Mouse (Mus musculus) midbrain, embryonic 10.5 days (tissue): ENCODE measurements around the gene 2310039H08Rik. TPM values are rescaled to one million over a fixed set of nuclear protein-coding genes. Genes with fewer than 3 reads are reported as not detected.
A peak's percentile ranks its signal among the peaks of the same experiment; 100 is the strongest.

ENCODE experiments used
- DNase-seq: peaks from one replicate; pipeline ENCODE4 v3.0.0-alpha.2; 2017; ENCODE audit warnings: low spot score
- H3K27ac ChIP-seq: fragments of 300-500 bp; sonication (generic); replicated peaks from 2 replicates; pipeline ENCODE4 v1.5.1; 2016; ENCODE audit warnings: mild to moderate bottlenecking
- H3K27me3 ChIP-seq: fragments of 300-500 bp; sonication (generic); 2 replicates; pipeline ENCODE4 v1.6.1; 2016; ENCODE audit warnings: low read depth, mild to moderate bottlenecking; ENCODE audit not compliant: poor library complexity, severe bottlenecking
- H3K36me3 ChIP-seq: fragments of 300-500 bp; sonication (generic); 2 replicates; pipeline ENCODE4 v1.6.1; 2016; ENCODE audit warnings: mild to moderate bottlenecking, moderate library complexity
- H3K4me1 ChIP-seq: fragments of 300-500 bp; sonication (generic); 2 replicates; pipeline ENCODE4 v1.6.1; 2016
- H3K4me3 ChIP-seq: fragments of 300-500 bp; sonication (generic); 2 replicates; pipeline ENCODE4 v1.5.1; 2016; ENCODE audit warnings: mild to moderate bottlenecking, moderate library complexity
- H3K9me3 ChIP-seq: fragments of 300-500 bp; sonication (generic); replicated peaks from 2 replicates; pipeline ENCODE4 v1.6.1; 2016; ENCODE audit warnings: mild to moderate bottlenecking
- WGBS: fragments of 180-500 bp; shearing (Covaris S2); methylation state at CpG from one replicate; pipeline ENCODE4 v1.1.7; 2016; 5-methylcytosine and 5-hydroxymethylcytosine counted together
- polyA plus RNA-seq: library from polyadenylated mRNA; unstranded; fragments of >200 nt; fragmentation: Nextera tagmentation; extraction: Ambion mirVana; gene quantifications from 2 replicates; pipeline ENCODE4 v1.2.1, GENCODE M21; 2016

The 2310039H08Rik gene
- polyA plus RNA-seq = 63.2 and 65.2 TPM in 2 replicates

DNA sequence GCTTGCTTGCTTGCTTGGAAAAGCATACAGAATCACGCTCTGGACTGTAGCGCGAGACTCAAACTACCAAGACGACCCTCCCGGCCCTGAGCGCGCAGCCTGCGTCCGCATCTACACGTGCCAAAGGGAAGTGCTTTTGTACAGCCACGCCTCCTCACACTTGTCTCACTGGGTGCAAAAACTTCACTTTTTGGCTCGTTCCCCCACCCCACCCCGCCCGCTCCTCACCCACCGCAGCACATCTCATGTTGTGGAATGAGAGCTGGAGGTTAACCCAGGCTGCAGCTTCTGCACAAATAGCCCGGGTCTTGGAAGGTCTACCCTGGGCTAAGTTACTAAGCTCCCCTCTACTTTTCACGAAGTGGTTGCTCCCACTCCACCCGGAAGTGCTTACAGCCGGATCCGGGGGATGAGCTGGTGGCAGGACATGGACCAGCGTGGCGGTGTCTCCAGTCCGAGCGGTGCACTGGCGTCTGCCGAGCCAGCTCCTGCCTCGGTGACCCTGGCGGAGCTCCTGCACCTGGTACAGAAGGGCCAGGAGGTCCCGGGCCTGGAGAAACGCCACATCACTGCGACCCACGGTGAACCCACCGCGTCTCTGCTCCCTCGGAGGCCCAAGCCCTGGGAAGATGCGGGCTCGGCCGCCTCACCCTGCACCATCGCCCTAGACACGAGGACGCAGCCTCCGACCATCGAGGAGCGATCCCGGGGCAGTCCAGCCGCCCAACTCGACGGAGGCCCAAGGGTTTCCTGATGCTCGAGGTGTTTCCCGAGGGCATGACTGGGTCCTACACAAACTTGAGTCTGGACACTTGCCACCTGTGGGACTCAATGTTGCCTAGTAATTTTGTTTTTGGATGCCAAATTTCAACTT, at the start of gene 2310039H08Rik:
Gene 2310039H08Rik, plus strand, starts transcription at position 232 of the 874 bp plus-strand sequence.
- Histone ChIP-seq H3K4me3 (peak within 1 kb of the TSS; percentile 78), H3K4me1 (peaks cover 27% of the 10 kb centered on the region), H3K27me3 (no peaks in the 10 kb centered on the region), H3K9me3 (no peaks in the 10 kb centered on the region), H3K36me3 (peaks cover 38% of the 10 kb centered on the region), H3K27ac (peak within 1 kb of the TSS; percentile 88)
- WGBS = under 1% methylated on average over 50 of the region's 50 CpGs
- DNase-seq = peak; percentile 91

DNA sequence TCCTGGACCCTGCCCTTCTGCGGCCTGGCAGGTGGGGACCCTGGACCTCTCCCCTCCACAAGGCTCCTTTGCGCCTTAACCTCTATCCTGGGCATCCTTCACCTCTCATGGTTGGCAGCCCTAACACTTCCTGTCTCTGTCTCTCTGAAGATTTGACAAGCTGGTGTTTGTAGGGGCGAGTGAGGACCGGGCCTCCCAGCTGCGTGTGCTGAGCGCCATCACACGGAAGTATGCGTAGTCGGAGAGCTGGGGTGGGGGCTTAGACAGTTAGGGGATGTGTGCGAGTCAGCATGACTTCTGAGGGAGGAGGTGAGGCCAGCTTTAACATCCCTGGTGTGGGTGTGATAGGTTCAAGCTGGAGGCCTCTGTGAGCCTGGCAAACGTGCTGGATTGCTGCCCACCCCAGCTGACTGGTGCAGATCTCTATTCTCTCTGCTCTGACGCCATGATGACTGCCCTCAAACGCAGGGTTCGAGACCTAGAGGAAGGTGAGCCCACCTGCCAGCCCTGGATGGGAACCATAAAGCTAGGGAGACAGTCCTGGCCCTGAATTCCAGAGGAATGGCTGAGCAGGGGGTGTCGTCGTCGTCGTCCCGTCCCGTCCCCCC, 47.9 kb upstream of the 2310039H08Rik start:
- Histone ChIP-seq H3K36me3 (peaks cover 57% of the 10 kb centered on the region), H3K27ac (no peak overlapping the region), H3K27me3 (peaks cover 19% of the 10 kb centered on the region), H3K4me1 (peaks cover 11% of the 10 kb centered on the region), H3K4me3 (no peak overlapping the region), H3K9me3 (no peaks in the 10 kb centered on the region)
- 82% methylated on average over 20 of the region's 20 CpGs for WGBS
- no peak for DNase-seq

DNA sequence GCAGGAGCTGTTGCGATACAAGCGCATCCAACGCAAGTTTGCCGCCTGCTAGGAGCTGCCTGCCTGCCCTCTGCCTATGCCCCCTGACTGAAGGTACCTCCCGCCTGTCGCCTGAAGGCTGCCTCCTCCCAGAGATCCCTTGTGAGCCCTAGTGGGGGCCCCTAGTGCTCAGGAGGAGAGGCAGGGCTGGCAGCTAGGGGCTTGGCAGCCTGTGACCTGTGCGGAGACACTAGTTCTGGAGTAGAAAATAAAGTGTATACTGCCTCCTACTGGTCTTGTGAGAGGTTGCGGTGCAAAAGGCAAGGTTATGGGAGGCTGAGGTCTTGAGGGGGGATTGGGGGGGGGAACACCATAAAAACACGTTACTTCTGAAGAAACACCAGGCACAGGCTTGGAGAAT, 47.2 kb upstream of the 2310039H08Rik start:
- H3K4me3 ChIP-seq = no peak overlapping the region
- H3K36me3 ChIP-seq = peaks cover 57% of the 10 kb centered on the region
- DNase-seq = peak; percentile 44
- H3K4me1 ChIP-seq = peaks cover 11% of the 10 kb centered on the region
- peaks cover 26% of the 10 kb centered on the region for H3K27me3 ChIP-seq
- no peak overlapping the region for H3K27ac ChIP-seq
- 55% methylated on average over 9 of the region's 9 CpGs for WGBS
- H3K9me3 ChIP-seq = no peaks in the 10 kb centered on the region

DNA sequence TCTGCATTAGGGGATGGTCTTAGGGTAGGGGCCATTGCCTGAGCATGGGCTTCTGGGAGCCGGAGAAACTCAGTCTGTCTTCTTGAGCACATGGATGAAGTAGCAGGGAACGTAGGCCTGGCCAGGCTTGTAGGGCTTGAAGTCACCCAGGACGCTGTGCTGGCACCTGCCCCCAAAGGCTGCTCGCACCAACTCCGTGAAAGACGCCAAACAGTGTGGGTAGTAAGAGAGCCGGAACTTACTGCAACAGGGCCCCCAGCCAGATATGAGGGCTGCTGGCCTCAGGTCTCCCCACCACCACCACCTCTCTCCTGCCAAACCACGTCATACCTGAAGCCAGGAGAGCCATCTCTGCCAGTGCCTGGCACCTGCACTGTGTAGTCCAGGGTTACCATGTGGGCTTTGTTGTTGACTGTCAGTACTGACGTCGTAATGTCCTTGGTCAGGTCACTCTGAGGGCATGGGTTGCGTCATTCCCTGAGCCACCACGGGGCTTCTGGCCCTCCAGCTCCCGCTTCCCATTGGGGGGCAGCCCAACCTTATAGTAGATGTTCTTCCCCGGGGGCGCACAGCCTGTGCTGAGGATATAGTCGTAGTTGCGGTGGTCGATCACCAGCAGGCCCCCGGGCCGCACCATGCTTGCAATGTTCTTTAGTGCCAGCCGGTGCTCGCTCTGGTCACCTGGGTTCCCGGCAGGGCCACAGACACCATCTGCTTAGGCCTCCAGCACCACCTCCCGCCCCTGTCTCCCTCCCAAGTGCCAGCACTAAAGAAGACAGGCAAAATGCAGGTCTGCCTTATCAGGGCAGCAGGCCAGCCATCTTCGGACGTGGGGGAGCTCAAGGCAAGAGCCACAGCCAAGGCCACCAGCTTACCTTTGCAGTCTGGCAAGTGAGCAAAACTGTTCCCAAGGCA, 46.4 kb upstream of the 2310039H08Rik start:
- 95% methylated on average over 26 of the region's 26 CpGs for WGBS
- no peak overlapping the region for H3K27ac ChIP-seq
- H3K4me3 ChIP-seq = no peak overlapping the region
- H3K9me3 ChIP-seq = no peaks in the 10 kb centered on the region
- no peak for DNase-seq
- H3K4me1 ChIP-seq = peaks cover 11% of the 10 kb centered on the region
- H3K36me3 ChIP-seq = peaks cover 50% of the 10 kb centered on the region
- peaks cover 28% of the 10 kb centered on the region for H3K27me3 ChIP-seq

DNA sequence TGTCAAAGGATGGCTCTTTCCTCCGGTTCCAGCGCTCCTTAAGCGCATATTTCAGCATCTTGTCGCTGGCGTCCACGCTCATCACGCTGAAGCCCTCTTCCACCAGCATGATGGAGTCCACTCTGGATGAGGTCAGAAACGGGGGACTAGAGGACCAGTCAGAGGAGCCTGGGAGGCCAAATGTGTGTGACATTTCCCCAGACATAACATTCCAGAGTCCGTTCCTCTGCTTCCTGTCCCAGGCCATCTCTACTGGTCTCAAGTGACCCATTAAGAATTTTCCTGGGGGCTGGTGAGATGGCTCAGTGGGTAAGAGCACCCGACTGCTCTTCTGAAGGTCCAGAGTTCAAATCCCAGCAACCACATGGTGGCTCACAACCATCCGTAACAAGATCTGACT, 45.2 kb upstream of the 2310039H08Rik start:
- DNase-seq = no peak
- H3K27me3 ChIP-seq = peaks cover 28% of the 10 kb centered on the region
- no peak overlapping the region for H3K27ac ChIP-seq
- H3K9me3 ChIP-seq = no peaks in the 10 kb centered on the region
- peaks cover 39% of the 10 kb centered on the region for H3K36me3 ChIP-seq
- H3K4me1 ChIP-seq = peaks cover 11% of the 10 kb centered on the region
- no peak overlapping the region for H3K4me3 ChIP-seq
- 92% methylated on average over 11 of the region's 11 CpGs for WGBS

DNA sequence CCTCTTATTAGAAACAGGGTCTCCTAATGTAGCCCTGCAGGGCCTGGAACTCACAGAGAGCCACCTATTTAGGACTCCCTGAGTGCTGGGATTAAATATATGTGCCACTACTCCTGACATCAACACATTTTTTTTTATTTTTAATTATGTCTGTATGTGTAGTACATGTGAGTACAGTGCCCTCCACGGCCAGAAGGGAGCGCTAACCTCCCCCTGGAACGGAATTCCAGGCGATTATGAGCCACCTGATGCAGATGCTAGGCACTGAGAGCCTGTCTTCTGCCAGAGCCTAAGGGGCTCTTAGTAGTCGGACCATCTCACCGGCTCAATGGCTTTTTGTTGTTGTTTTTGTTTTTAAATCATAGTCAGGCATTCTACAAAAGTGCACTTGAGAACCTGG, 44.4 kb upstream of the 2310039H08Rik start:
- WGBS = 39% methylated on average over 6 of the region's 6 CpGs
- Histone ChIP-seq H3K36me3 (peaks cover 32% of the 10 kb centered on the region), H3K9me3 (no peaks in the 10 kb centered on the region), H3K27ac (no peak overlapping the region), H3K27me3 (peaks cover 28% of the 10 kb centered on the region), H3K4me3 (no peak overlapping the region), H3K4me1 (peaks cover 11% of the 10 kb centered on the region)
- no peak for DNase-seq

DNA sequence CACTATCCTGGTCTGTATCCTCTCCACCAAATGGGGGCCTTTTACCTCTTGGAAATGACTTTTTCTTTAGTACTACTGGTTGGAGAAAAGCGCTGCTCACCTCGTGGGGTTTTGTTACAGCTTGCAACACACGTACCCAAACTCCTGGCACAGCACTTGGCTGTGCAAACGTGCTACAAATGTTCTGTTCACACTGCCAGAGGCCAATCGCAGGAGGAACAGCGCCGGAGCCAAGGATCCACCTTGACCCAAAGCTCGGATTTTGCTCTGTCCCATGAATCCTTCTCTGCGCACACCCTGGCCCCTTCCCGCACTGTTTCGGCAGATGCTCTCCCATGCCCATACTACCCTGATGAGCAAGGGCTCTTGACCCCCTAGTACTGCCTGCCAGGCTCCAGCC, 43.9 kb upstream of the 2310039H08Rik start:
- DNase-seq = no peak
- Histone ChIP-seq H3K9me3 (no peaks in the 10 kb centered on the region), H3K4me1 (peaks cover 11% of the 10 kb centered on the region), H3K27ac (no peak overlapping the region), H3K4me3 (no peak overlapping the region), H3K27me3 (peaks cover 28% of the 10 kb centered on the region), H3K36me3 (peaks cover 28% of the 10 kb centered on the region)
- 50% methylated on average over 11 of the region's 11 CpGs for WGBS

DNA sequence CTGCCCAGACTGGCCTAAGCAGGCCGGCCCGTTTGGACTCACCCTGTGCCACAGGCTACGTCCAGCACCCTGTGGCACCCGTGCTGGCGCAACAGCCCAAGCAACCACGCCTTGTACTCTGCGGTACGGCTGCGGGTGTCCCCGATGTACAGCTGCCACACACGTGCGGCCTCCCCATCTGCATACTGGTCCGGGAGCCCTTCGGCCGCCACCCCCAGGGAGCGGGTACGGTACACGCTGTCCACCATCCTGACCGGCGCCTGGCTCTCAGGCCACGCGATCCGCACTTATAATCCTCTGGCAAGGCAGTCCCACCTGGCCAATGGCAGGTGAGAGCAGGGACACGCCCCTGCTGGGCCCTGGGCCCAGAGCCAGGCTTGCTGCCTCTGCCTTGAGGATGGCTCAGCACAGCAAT, 43.5 kb upstream of the 2310039H08Rik start, which contains the start of gene Gnmt:
Gene Gnmt, minus strand, starts transcription at position 265 of the 415 bp plus-strand sequence.
- 18% methylated on average over 24 of the region's 24 CpGs for WGBS
- Histone ChIP-seq H3K27me3 (peaks cover 28% of the 10 kb centered on the region), H3K4me3 (no peak within 1 kb of the TSS), H3K27ac (no peak within 1 kb of the TSS), H3K36me3 (peaks cover 28% of the 10 kb centered on the region), H3K4me1 (peaks cover 11% of the 10 kb centered on the region), H3K9me3 (no peaks in the 10 kb centered on the region)
- DNase-seq = no peak

DNA sequence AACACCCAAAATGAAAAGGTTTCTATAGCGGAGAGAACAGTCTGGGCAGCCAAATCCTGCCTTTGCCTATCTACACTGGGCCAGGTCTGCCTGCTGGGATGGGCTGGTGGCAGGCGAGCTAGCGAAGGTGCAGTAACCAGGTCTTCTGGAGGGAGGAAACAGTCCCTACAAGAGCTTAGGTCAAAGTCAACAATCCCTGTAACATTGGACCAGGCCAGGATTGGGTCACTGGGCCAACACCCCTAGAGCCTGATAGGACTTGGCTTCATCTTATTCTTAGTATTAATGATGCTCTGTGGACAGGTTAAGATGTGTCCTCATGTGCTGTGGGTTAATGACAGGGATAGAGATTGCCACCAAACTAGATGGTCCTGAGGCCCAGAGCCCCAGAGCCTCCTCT, 38.4 kb upstream of the 2310039H08Rik start:
- Histone ChIP-seq H3K4me3 (no peak overlapping the region), H3K4me1 (peaks cover 1% of the 10 kb centered on the region), H3K27me3 (peaks cover 15% of the 10 kb centered on the region), H3K27ac (no peak overlapping the region), H3K9me3 (no peaks in the 10 kb centered on the region), H3K36me3 (peaks cover 49% of the 10 kb centered on the region)
- 94% methylated on average over 3 of the region's 3 CpGs for WGBS
- DNase-seq = no peak

DNA sequence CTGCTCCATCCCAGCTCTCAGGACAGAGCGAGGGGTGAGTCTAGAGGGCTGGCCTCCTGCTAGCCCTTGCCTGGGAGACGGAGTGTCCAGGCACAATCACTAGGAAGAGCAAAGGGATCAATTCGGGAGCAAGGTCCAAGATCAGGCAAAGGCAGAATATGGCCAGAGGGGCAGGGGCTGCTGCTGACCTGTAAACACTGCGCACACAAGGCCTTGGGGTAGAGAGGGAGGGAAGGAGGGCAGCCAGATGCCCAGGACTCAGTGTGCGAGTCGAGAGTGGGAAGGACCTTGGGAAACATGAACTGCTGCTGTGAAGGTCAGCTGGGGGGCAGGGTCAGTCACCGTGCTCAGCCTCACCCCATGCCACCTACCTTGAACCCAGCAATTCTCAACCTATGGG, 37.1 kb upstream of the 2310039H08Rik start:
- peaks cover 3% of the 10 kb centered on the region; the same call in 1 of the 2 replicates for H3K27me3 ChIP-seq
- 85% methylated on average over 7 of the region's 7 CpGs for WGBS
- no peaks in the 10 kb centered on the region for H3K9me3 ChIP-seq
- no peak overlapping the region for H3K27ac ChIP-seq
- no peak for DNase-seq
- no peaks in the 10 kb centered on the region for H3K4me1 ChIP-seq
- H3K36me3 ChIP-seq = peaks cover 54% of the 10 kb centered on the region
- H3K4me3 ChIP-seq = no peak overlapping the region

DNA sequence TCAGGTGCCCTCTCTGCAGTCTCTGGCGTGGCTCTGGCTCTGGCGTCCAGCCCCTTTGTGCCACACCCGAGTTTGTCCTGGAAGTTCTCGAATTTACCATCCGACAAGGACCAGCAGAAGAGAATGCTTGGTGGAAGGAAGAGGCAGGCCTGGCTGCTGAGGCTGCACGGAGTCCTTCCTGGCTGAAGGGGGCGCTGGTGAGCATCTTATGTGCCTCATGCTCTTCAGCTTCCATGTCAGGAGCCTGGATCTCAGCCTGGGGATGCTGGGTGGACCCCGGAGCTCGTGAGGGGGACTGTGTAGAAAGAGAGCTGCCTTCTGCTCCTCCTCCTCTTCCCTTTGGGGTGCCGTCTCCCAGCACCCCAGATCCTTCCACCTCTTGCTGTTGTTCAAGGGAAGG, 36.3 kb upstream of the 2310039H08Rik start:
- 56% methylated on average over 9 of the region's 10 CpGs for WGBS
- H3K4me3 ChIP-seq = no peak overlapping the region; the same call in 1 of the 2 replicates
- H3K4me1 ChIP-seq = no peaks in the 10 kb centered on the region
- peak; percentile 38 for DNase-seq
- H3K36me3 ChIP-seq = peaks cover 56% of the 10 kb centered on the region
- H3K9me3 ChIP-seq = no peaks in the 10 kb centered on the region
- H3K27ac ChIP-seq = no peak overlapping the region
- no peaks in the 10 kb centered on the region for H3K27me3 ChIP-seq

DNA sequence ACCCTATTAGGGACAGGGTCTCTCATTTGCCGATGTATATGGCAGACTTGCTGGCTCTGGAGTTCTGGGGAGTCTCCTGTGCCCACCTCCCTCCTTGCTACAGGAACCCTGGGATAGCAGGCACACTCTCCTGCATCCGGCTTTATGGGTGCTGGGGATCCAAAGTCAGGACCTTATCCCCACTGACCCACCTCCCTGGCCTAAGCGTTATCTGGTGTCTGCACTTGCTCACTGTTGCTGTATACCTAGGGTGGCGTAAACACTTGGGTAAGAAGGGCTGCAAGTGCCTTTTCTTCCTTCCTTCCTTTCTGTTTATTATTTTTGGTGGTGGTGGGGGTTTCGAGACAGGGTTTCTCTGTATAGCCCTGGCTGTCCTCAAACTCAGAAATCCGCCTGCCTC, 31.1 kb upstream of the 2310039H08Rik start:
- Histone ChIP-seq H3K4me3 (no peak overlapping the region), H3K4me1 (no peaks in the 10 kb centered on the region), H3K36me3 (peaks cover 79% of the 10 kb centered on the region), H3K9me3 (no peaks in the 10 kb centered on the region), H3K27me3 (no peaks in the 10 kb centered on the region), H3K27ac (no peak overlapping the region)
- 86% methylated on average over 6 of the region's 6 CpGs for WGBS
- no peak for DNase-seq
